Mouse (Mus musculus) retina, postnatal 7 days (tissue): ENCODE data around the gene Mcidas.

ENCODE experiments used
- DNase-seq: peaks from one replicate; pipeline ENCODE4 v3.0.0-alpha.2; 2012; ENCODE audit warnings: low read depth, low spot score

Mcidas gene

DNA sequence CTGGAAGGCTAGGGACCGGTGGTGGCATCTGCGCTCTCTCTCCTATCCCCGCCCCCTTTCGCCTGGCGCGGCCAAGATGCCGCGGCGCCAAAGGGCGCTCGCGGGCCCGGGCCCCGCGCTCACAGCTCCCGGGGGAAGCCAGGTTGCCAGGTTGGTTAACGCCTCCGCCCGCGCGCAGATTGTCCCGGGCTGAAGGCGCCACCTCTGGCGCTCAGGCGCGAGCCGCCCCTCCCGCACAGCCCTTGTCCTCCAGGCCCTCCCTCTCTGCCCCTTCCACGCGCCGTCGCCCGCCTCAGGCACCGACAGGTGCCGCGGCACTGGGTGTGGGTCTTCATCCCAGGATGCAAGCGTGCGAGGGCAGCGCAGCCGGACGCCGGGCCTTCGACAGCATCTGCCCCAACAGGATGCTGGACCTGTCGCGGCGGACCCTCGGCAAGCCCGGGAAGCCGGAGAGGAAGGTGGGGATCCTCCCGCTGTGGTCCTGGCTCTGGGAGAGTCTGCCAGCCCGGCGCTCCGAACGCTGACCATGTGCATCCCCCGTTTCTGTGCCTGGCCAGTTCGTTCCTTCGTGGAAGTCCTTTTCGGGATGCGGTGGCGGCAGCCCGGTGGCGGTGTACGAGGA, at the start of gene Mcidas:
Gene Mcidas, plus strand, starts transcription at position 315 of the 622 bp plus-strand sequence.
- DNase-seq, result no peak

DNA sequence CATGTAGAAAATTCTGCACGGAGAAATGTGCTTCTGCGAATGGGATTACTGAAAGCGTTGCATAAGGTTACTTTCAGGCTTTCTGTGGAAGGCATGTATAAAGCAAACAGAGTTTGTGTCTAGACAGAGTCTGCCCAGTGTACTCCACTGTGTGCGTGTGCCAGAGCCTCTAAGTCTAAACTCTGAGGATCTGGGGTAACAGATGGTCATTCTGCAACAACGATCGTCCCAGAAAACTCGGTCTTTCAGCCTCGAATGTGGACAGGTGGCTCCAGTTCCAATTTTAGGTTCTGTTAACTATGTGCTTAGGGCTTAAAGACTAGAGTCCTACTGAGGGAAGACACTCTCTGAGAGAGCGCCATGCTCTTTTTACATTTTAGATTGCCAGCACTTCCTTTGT, 48.3 kb upstream of the Mcidas start:
- DNase-seq, result no peak

DNA sequence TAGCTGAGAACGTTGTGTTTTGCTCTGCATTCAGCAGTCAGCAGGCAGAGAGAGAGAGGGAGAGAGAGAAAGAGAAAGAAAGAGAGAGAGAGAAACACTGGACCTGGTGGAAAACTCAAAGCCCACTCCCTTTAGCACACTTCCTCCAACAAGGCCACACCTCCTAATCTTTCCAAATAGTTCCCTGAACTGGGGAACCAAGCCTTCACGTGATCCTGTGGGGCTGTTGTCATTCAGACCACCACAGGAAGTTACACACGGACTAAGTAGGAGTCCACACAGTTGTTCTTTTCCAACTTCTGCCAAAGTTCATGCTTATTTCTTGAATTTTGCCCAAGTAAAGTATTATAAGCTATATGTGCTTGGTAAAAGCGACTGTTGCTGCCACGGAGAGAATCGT, 47.7 kb upstream of the Mcidas start:
- no peak for DNase-seq

DNA sequence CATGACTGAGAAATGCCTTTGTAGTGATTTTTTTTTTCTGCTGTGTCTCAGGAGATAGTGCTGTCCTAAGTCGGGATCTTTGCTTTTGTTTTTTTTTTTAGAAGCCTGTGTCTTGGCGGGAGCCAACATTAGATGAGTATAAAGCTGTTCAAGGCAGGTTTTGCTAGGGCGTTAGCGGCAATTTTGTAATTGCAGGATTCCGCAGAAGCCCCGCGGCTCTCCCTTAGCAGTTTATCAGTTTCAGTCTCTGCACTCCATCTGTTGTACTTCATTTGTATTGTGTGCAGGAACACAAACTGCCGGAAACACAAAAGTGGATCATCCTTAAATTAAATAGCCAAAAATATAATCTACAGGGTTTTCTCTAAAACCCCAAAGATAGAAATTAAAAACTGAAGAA, 39.6 kb upstream of the Mcidas start:
- no peak for DNase-seq

DNA sequence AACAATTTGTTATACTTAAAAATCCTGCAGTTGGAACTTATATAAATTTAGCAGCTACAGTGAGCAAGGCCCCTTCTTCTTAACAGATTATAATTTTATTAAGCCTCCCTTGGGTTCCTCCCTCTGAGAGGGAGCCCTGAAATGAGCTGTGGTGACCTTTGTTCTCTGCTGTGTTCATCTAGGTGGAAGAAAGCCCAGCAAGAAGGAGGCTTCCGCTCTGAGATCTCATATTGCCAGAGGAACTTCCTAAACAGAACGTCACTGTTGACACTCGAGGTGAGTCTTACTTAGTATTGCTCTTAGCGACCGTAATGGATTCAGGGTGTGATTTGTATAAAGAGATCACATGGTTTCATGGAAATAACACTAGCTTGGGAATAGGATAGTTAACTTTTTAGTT, 30.6 kb upstream of the Mcidas start:
- DNase-seq, result no peak

DNA sequence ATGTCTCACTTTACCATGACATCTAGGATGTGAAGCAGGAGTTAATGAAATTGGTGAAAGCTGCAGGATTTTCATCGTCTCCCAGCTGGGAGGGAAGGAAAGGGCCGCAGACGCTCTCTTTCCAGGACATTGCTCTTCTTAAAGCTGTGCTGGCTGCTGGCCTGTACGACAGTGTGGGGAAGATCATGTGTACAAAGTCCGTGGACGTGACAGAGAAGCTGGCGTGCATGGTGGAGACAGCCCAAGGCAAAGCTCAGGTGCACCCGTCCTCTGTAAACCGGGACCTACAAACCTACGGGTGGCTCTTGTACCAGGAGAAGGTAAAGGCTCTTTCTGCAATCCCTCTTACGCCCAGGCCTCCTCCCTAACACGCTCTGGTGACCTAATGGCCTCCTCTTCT, 29.2 kb upstream of the Mcidas start:
- no peak for DNase-seq

DNA sequence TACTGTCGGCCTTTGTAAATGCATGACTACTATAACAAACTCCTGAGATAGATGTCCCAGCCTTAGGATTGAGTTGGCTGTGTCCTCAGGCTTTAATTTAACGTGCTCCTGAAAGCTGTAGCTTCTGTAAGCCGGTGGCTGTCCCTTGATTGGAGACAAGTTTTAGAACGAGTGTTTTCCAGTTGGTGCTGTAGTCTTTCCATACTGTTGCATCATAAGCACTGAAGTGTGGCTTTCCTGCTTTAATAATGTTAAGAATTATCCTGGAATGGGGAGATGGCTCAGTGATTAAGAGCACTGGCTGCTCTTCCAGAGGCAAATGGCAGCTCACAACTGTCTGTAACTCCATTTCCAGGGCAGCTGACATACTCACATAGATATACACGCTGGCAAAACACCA, 26.4 kb upstream of the Mcidas start:
- no peak for DNase-seq

DNA sequence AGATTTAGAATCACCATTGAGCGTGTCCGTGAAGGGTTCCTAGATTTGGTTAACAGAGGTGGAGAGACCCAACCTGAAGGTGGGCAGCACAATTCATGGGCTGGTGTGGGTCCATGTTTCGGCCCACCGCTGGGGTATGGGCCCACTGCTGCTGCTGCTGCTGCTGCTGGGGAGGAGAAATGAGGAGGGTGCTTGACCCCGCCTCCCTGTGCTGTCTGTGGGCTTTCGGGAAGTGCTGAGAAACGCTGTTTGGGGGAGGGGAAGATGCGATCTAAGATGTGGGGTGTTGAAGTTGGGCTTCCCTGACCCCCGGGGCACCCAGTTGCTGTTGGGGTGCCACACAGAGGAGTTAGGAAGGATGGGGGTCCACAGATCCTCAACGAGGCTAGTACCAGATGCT, 16.9 kb upstream of the Mcidas start:
- no peak for DNase-seq

DNA sequence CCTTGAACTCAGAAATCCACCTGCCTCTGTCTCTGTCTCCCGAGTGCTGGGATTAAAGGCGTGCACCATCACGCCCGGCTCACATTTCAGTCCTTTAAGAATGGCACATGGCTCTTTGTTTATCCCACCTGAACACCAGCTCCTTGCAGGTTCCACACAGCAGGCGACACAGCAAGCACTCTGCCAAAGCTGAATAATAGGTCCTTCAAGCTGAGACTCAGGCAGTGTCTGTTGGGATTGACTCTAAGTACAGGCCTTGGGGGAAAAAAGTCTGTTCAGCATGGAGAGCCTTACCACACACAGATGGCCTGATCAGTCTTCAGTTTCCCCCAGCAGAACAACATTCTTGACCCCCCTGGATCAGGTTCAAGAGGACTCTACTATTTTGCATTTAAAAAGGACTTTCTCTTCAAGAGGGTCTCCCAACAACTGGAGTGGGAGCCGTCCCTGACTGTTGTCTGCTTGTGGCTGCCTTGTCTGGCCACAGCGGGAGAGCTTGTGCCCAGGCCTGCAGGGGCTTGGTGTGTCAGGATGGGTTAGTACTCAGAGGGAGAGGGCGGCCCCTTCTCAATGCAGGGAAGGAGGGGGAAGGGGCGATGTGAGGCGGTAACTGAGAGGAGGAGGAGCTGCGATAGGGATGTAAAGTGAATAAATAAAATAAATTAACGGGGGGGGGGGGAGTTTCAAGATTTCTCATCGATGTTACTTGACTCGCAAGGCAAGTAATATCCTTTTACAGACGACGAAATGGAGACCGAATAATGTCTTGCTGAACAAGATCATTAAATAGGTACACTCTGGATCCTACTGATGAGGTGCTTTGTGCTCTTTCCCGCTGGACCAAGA, 7.8 kb upstream of the Mcidas start:
- DNase-seq, result no peak

DNA sequence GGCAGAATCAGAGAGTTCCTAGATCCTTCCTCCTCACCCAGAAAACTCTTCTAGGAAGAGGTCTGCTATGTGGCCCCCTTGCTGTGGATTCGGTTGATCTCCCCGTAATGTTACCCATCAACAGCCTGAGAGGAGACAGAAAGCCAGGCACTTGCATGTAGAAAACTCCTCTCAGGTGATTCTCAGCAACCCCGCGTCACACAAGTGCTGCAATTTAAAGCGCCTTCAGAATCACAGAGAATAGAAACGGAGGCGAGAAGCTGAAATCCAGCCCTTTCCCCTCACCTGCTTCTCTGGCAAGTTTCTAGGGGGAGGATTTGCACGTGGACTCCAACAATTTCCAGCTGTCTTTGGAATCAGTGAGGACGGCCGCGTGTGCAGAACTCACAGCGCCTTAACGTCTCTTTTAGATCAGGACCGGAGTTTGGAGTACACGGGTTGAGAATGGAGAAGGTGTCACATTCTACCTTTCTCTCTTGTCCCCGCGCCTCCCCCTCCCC, 7.1 kb upstream of the Mcidas start:
- DNase-seq, result no peak

DNA sequence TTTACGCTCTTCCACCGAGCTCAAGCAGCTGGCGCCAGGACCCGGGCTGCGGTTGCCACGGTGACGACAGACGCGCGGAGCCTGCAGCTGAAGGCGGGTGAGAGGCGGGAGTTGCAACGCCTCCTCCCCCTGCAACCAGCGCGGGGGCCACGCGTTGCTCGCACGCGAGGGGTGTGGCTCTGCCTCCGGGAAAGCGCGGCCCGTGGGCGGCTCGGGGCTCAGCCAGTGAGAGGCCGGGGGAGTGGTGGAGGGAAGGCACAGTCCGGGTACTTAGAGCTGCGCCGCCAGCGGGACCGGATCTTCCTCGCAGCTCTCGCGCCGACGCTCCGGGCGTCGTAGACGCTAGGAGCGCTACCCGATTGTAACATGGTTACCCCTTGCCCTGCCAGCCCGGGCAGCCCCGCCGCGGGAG, 6.1 kb upstream of the Mcidas start, which contains the start of gene Ccno:
Gene Ccno, plus strand, starts transcription at position 271 of the 412 bp plus-strand sequence.
- DNase-seq, result peak; percentile 87

DNA sequence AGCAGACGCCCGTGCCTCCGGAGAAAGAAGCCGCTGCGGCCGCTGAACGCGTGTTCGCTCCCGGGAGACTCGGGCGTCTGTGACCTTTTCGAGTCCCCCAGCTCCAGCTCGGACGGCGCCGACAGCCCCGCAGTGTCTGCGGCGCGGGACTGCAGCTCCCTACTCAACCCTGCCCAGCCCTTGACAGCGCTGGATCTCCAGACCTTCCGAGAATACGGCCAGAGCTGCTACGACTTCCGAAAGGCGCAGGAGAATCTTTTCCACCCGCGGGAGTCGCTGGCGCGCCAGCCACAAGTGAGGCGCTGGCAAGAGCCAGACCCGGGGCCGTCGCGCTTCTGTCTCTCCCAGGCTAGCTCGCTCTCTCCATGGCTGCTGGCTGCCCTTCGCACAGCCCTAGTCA, 5.7 kb upstream of the Mcidas start:
- no peak for DNase-seq

DNA sequence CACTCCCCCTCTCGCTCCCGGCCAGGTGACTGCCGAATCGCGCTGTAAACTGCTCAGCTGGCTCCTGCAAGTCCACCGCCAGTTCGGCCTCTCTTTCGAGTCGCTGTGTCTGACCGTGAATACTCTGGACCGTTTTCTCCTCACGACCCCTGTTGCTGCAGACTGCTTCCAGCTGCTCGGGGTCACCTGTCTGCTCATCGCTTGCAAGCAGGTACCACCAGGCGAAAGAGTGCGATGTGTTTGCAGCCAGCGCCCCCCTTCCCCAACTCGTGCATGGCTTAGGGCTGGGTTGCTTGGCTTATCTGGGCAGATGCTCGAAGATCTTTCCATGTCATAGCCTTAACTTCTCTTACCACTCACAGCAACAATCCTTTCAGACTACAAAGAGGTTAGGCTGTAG, 4.8 kb upstream of the Mcidas start:
- no peak for DNase-seq

DNA sequence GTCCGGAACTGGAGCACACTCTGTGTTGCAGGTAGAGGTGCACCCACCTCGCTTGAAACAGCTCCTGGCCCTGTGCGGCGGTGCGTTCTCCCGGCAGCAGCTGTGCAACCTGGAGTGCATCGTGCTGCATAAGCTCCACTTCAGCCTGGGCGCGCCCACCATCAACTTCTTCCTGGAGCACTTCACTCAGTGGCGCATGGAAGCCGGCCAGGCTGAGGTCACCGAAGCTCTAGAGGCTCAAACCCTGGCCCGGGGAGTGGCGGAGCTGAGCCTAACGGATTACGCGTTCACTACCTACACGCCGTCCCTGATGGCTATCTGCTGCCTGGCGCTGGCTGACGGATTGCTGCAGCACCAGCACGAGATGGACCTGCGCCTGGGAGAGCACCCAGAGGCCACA, 4.1 kb upstream of the Mcidas start:
- DNase-seq, result no peak

DNA sequence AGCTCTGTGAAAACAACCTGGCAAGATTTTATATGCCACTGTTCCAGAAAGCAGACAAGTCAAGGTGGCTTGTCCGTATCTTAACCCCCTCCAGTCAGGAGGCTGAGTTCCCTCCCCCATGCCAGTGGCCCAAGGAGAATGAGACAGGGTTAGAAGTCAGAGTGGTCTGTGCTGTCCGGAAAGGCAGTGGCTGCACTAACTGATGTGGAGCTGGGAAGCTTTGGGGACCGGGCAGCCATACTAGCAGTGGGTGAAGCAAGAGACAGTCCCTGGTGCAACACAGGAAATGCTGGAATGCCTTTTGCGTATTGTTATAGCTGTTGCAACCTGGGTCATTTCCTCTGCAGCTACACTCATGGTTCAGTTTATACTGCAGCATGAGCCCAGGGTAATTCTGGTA, 3.3 kb upstream of the Mcidas start:
- no peak for DNase-seq

DNA sequence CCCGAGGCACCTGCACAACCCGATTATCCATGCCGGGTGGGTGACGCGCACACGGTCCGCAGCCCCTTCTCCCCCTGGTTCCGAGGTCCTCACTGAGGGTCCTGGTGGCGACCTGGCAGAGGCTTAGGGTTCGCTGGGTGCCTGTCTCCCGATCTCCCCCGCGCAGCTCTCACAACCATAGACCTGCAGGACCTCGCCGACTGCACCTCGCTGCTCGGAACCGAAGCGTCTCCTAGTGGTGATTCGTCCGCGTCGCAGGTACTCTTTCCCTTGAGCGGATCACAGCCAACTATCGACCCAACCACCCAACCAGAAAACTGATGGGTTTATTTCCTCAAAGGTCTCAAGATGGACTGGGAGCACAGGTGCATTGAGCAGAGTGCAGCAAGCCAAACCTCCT, 546 bp downstream of the Mcidas start:
- peak; percentile 53 for DNase-seq

DNA sequence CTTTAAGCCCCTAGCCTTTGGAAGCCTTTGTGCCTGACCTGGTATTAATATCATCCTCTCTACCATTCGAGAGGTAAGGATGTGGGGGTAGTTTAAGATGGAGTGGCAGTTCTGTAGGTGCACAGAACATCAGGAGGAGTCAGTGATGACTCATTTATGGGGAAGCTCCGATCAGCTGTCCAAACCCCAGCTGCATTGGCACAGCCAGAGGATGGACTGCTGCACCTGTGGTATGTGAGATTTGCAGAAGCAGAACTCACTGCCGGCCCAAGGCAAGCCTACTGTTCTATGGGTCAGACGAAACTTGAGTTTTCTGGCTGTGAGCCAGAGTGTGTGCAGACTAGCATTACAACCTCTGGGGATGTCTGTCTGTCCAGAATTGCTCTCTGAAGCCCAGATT, 2.8 kb downstream of the Mcidas start:
- DNase-seq, result no peak

DNA sequence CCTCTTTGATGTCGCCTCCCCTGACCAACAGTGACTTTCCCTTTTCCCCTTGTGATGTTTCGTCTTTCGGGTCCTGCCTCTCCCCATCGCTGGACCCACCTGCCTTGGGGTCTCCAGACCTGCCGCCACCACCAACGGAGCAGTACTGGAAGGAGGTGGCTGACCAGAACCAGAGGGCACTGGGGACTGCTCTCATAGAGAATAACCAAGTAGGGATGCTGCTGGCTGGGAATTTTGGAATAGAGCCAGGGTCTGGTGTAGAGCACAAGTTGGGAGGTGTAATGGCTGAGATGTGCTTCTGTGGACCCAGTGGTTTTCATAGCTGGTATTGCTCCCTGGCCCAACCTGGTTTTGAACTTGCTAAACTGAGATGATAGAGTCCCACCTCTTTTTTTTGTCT, 3.7 kb downstream of the Mcidas start:
- no peak for DNase-seq

DNA sequence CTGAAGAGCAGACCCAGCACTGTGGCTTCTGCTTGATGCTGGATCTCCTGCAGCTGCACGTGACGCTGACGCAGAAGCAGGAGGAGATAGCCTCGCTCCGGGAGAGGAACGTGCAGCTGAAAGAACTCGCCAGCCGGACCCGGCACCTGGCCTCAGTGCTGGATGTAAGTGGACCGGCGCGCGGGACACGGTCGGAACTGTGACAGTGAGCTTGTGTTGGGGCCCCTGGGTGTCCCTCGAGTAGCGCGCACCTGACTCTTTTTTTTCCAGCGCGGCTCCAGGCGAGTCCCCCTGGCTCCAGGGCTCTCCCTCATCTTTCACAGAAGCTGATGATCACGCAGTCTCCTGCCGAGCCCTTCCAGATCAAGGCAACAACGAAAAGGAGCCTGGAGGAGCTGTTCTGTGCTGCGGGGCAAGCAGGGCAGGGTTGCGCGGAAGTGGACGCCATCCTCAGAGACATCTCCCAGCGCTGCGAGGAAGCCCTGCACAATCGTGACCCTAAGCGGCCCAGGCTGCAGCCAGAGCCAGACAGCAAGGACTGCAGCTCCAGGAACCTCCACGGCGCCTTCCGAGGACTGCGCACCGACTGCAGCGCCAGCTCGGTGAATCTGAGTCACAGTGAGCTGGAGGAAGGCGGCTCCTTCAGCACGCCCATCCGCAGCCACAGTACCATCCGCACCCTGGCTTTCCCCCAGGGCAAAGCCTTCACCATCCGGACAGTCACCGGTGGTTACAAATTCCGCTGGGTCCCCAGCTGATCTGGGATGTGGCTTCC, 5.0 kb downstream of the Mcidas start:
- DNase-seq, result no peak

DNA sequence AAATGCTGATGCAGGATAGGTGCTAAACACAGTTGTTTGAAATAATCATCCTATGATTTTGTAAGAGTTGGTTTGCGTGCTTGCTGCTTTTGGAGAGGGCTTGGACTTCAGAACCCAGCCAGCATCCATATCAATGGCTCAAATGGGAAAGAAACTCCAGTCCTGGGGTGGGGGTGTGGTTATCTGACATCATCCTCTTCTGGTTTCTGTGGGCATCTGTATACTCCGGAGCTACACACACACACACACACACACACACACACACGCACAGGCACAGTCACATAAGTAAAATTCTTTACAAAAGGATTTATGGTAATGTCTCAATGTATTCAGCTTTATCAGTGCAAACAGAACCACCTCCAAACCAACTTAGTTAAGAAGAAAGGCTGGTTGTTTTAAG, 6.4 kb downstream of the Mcidas start:
- no peak for DNase-seq

DNA sequence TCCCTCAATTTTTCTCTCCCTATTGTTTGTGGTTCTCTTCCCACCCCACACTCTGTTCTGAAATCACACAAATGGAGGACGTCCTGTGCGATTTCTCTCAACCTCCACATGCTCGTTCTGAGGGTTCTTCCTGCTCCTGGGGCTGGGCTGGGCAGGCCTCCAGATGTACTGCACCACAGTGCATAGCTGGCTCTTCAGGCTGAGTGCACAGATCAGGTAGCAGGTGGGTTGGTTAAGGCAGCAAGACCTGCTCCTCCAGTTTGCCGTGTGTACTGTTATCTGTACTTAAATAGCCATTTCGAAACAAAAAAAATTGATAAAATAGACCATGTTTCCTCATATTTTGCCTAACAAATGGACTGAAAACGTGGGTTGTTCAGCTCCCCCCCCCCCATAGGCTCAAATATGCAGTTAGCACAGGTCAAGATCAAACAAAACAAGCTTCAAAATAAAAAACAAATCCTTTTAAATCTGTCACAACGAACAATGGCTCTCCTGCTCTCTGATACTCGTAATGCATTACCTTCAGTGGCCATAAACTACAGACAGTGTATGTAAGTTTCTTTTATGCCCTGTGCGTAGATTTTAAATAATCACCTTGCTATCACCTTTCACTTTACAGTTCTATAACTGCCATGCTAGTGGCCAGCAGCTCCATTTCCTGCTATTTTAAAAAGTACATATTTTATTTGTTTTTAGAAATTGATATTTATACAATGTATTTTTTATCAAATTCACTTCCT, 7.1 kb downstream of the Mcidas start:
- DNase-seq, result no peak

DNA sequence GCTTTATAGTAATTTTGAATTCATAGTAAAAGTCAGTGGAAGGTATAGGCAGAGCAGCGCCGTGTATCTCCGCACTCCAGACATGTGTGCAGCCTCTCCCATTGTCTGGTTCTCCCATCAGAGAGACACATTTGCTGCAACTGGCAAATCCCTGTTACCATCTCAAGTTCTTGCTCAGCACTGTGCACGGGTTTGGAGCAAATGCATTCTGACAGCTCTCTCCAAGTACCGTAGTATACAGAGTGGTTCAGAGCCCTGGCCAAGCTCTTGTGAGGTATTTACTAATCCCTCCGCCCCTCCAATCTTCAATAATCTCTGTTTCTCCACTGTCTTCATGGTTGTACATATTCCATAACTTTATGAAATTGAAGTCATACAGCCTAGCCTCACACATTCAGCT, 19.0 kb downstream of the Mcidas start:
- DNase-seq, result no peak
